Mouse (Mus musculus) cerebellum, adult 2 months (tissue): ENCODE results near the gene L3mbtl4.

Source experiments
- CTCF ChIP-seq: fragments of 200-500 bp; IDR thresholded peaks from 2 replicates; pipeline ENCODE4 v1.5.1; 2011; ENCODE audit warnings: low read depth, mild to moderate bottlenecking, control low read depth, low read length, moderate library complexity, borderline replicate concordance; ENCODE audit not compliant: insufficient read depth
- POLR2A ChIP-seq: fragments of 200-500 bp; IDR thresholded peaks from 2 replicates; pipeline ENCODE4 v1.6.1; 2011; ENCODE audit warnings: low read length, control low read depth, borderline replicate concordance; ENCODE audit not compliant: insufficient read depth

DNA sequence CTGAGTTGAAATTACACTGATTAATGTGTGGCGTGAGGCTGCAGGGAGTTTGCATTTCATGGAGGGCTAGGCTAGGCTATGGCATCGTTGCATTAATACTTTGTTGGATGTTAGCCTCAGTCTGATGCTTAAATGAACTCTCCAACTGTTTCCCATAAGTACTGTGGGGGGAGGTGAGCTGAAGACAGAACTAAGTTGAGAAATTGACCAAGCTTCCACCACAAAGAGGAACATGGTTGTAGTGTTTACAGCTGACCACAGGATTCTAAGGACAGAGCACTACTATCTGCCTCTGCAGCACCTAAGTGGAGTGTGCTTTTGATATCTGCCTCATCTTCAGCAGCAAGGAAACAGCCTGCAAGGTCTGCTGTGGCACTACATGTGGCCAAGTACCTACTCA lies 1.5 kb downstream of the L3mbtl4 start:
- TF ChIP-seq POLR2A (no peak), CTCF (no peak)
